Mouse (Mus musculus) lung, embryonic 14.5 days (tissue): Measurements from ENCODE around the gene Dcakd. TPM values are rescaled to one million over a fixed set of nuclear protein-coding genes. Genes with fewer than 3 reads are reported as not detected.

ENCODE experiments used
- ATAC-seq: fragments of 200-750 bp; cut with Nextera tagmentation; 2 replicates; pipeline ENCODE4 v1.8.0; 2017; ENCODE audit warnings: mild to moderate bottlenecking, moderate TSS enrichment, moderate library complexity; ENCODE audit not compliant: insufficient read depth
- DNase-seq: peaks from one replicate; pipeline ENCODE4 v3.0.0-alpha.2; 2015
- H3K27ac ChIP-seq: fragments of 300-500 bp; sonication (generic); 2 replicates; pipeline ENCODE4 v1.5.1; 2014; ENCODE audit warnings: low read depth, mild to moderate bottlenecking, moderate library complexity
- H3K27me3 ChIP-seq: fragments of 300-500 bp; sonication (generic); 2 replicates; pipeline ENCODE4 v1.6.1; 2014; ENCODE audit warnings: low read length, control low read depth; ENCODE audit not compliant: insufficient read depth
- H3K36me3 ChIP-seq: fragments of 300-500 bp; sonication (generic); 2 replicates; pipeline ENCODE4 v1.6.1; 2014; ENCODE audit warnings: control low read depth; ENCODE audit not compliant: insufficient read depth
- H3K4me1 ChIP-seq: fragments of 300-500 bp; sonication (generic); 2 replicates; pipeline ENCODE4 v1.6.1; 2014; ENCODE audit warnings: antibody characterized with exemption, control low read depth; ENCODE audit not compliant: insufficient read depth
- H3K4me2 ChIP-seq: fragments of 300-500 bp; sonication (generic); 2 replicates; pipeline ENCODE4 v1.6.1; 2014; ENCODE audit warnings: mild to moderate bottlenecking
- H3K4me3 ChIP-seq: fragments of 300-500 bp; sonication (generic); 2 replicates; pipeline ENCODE4 v1.5.1; 2014; ENCODE audit warnings: low read depth, low read length
- H3K9ac ChIP-seq: fragments of 300-500 bp; sonication (generic); 2 replicates; pipeline ENCODE4 v1.6.1; 2014
- H3K9me3 ChIP-seq: fragments of 300-500 bp; sonication (generic); 2 replicates; pipeline ENCODE4 v1.6.1; 2016; ENCODE audit warnings: low read depth, low read length, control low read depth
- CTCF ChIP-seq: IDR thresholded peaks from 2 replicates; pipeline ENCODE4 v1.5.1; 2016; ENCODE audit warnings: antibody characterized with exemption, low read depth
- WGBS: fragments of 180-500 bp; shearing (Covaris S2); extraction: QIAGEN DNeasy Blood & Tissue Kit; methylation state at CpG from one replicate; pipeline ENCODE4 v1.1.7; 2014; 5-methylcytosine and 5-hydroxymethylcytosine counted together
- microRNA-seq: library from miRNA; unstranded; fragments of <30 nt; microRNA quantifications from one replicate; pipeline ENCODE4, GENCODE M21; 2016; ENCODE audit warnings: borderline number of aligned reads
- polyA plus RNA-seq: library from polyadenylated mRNA; unstranded; fragments of >200 nt; fragmentation: Nextera tagmentation; extraction: Ambion mirVana; gene quantifications from 2 replicates; pipeline ENCODE4 v1.2.1, GENCODE M21; 2014

Gene Dcakd
- polyA plus RNA-seq, 1 experiment from 2014 or later, result 225 TPM

GRCm38 (mm10) chr11:102956962-102957614 lies 71.0 kb downstream of the Dcakd start:
- Histone ChIP-seq H3K4me1 (no peaks in the 10 kb centered on the region), H3K27ac (peak overlapping the region; percentile 39; the same call in 1 of the 2 replicates), H3K9me3 (no peaks in the 10 kb centered on the region), H3K9ac (no peak overlapping the region), H3K4me2 (no peak overlapping the region), H3K4me3 (no peak overlapping the region), H3K27me3 (0 out of 2 replicates have a peak, but pooled peaks cover 7% of the 10 kb centered on the region), H3K36me3 (no peaks in the 10 kb centered on the region)
- WGBS, result 14% methylated on average over 16 of the region's 16 CpGs
- DNase-seq (peak; percentile 88), ATAC-seq (peak; percentile 93)
- TF ChIP-seq CTCF, result no peak

DNA sequence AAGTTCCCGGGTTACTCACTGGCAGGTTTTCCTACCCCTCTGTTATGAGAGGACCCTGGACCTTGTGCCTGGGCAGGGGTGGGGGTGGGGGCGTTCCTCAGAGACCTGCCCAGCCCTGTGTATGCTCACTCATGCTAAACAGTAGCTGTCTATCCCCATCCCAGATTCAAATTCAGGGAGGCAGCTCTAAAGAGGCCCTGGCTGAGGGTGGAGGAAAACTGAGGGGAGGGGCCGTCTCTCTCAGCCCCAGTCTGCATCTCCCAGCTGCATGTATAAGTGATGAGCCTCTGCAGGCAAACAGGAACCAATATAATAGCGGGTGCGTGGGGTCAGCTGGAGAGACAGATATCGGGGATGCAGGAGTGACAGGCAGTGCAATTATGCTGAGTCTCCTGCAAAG lies 75.2 kb downstream of the Dcakd start:
- no peaks in the 10 kb centered on the region for H3K4me1 ChIP-seq
- no peak for TF ChIP-seq CTCF
- no peaks in the 10 kb centered on the region for H3K36me3 ChIP-seq
- DNase-seq (no peak), ATAC-seq (no peak)
- no peak overlapping the region for H3K9ac ChIP-seq
- H3K27me3 ChIP-seq, result peaks cover 45% of the 10 kb centered on the region
- H3K4me3 ChIP-seq, result no peak overlapping the region
- no peak overlapping the region for H3K27ac ChIP-seq
- no peak overlapping the region for H3K4me2 ChIP-seq
- no peaks in the 10 kb centered on the region for H3K9me3 ChIP-seq
- 30% methylated on average over 6 of the region's 6 CpGs for WGBS

DNA sequence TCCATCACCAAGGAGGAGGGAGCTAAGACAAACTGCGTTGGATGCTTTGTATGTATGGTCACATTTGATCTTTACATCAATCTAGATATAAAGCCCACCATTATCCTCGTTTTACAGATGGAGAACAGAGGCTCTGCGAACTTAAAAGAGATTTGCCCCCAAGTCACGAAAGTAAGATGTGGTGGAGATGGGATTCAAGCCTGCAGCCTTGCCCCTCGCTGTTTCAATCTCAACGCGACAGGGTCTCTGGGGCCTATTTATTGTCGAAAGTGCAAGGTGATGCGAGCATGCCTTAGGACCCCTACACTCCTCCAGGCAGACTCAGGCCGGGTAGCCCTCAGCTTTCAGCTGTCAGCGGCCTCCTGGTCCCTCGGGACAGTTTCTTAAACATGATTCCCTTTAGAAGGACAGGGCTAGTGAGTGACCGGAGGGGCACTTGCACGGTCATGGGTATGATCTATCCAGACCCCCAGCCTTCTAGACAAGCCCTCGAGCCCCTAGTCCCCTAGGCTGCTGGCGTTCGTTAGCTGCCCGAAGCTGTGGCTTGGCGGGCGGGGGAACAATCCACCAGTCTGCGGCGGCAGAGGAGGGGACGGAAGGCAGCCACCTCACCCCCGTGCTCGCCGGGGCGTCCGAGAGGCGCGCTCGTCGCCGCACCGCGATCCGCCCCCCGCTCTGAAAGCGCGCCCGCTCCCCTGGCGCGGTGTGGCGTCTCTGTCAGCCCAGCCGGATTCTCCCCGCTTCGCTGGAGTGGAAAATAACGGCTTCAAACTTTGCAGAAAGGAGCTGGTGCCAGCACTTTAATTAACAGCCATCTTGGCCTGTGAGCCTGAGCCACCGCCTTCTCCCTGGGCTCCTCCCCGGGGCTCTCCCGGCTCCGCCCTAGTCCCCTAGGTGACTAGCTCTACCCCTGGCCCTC lies 79.8 kb downstream of the Dcakd start:
- Histone ChIP-seq H3K36me3 (no peaks in the 10 kb centered on the region), H3K27ac (no peak overlapping the region), H3K27me3 (peaks cover 89% of the 10 kb centered on the region), H3K4me1 (peaks cover 6% of the 10 kb centered on the region), H3K9me3 (no peaks in the 10 kb centered on the region), H3K4me3 (peak overlapping the region; percentile 42), H3K9ac (peak overlapping the region; percentile 31), H3K4me2 (peak overlapping the region; percentile 66)
- 3% methylated on average over 51 of the region's 51 CpGs for WGBS
- ATAC-seq, result no peak
- DNase-seq, result peak; percentile 44
- TF ChIP-seq CTCF, result no peak

DNA sequence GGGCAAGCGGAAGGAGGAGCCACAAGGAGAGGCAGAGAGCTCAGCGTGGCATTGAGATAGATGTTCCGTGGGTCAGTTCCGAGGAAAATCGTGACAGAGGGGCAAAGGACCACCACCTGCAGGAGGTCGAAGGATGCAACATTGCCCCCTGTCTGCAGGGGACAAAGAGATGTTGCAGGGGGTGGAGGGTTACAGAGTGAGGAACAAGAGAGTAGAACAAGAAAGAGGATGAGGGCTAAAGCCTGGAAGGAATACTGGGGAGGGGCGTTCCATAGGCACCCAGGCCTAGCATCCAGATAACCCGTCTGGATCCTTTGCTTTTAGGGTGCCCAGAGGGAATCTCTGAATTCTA lies 81.2 kb downstream of the Dcakd start:
- TF ChIP-seq CTCF, result peak; percentile 43; the same call in 1 of the 2 replicates
- ATAC-seq (peak; percentile 18), DNase-seq (no peak)
- Histone ChIP-seq H3K27ac (no peak overlapping the region), H3K9ac (no peak overlapping the region), H3K27me3 (peaks cover 92% of the 10 kb centered on the region), H3K4me1 (peaks cover 6% of the 10 kb centered on the region), H3K4me3 (peak overlapping the region; percentile 38), H3K36me3 (no peaks in the 10 kb centered on the region), H3K4me2 (peak overlapping the region; percentile 68), H3K9me3 (no peaks in the 10 kb centered on the region)
- 11% methylated on average over 8 of the region's 8 CpGs for WGBS

DNA sequence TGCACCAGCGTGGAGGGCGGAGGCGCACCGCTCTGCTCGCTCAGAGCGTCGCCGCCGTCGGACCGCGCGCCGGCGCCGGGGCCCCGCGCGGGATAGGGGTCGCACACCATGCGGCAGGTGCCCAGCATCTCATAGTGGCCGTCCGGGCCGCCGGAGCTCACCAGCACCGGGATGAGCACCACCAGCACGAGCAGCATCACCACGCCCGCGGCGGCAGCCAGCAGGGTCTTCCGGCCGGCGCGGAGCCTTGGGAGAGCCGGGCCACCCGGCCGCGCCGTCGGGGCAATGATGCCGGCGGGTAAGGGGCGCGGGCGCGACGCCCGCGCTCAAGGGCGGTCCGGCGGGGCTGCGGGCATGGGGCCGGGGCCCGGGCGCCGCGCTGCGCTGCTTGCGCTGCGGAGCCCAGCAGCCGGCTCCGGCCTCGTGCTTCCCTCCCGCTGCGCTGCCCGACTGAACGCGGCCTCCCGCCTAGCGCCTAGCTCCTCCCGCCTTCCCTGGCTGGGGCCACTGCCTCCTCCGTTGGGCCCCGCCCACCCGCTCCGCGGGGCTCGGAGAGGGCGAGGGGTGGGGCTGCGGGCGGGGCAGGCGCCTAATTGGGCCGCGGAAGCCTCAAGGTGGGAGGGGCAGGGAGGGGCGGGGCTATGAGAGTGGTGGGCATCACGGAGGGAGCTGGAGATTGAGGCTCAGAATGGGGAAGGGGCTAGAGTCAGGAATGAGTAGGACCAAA lies 81.7 kb downstream of the Dcakd start, which contains the start of gene C1ql1:
C1ql1 (minus strand) TSS at position 424 of the 727 bp plus-strand sequence.
- no peaks in the 10 kb centered on the region for H3K36me3 ChIP-seq
- TF ChIP-seq CTCF, result no peak
- H3K27ac ChIP-seq, result no peak within 1 kb of the TSS
- ATAC-seq (peak; percentile 92), DNase-seq (peak; percentile 95)
- WGBS, result 2% methylated on average over 74 of the region's 87 CpGs
- peaks cover 87% of the 10 kb centered on the region for H3K27me3 ChIP-seq
- peak within 1 kb of the TSS; percentile 42 for H3K9ac ChIP-seq
- H3K4me2 ChIP-seq, result peak within 1 kb of the TSS; percentile 68
- H3K4me1 ChIP-seq, result peaks cover 6% of the 10 kb centered on the region
- peak within 1 kb of the TSS; percentile 38 for H3K4me3 ChIP-seq
- H3K9me3 ChIP-seq, result no peaks in the 10 kb centered on the region

DNA sequence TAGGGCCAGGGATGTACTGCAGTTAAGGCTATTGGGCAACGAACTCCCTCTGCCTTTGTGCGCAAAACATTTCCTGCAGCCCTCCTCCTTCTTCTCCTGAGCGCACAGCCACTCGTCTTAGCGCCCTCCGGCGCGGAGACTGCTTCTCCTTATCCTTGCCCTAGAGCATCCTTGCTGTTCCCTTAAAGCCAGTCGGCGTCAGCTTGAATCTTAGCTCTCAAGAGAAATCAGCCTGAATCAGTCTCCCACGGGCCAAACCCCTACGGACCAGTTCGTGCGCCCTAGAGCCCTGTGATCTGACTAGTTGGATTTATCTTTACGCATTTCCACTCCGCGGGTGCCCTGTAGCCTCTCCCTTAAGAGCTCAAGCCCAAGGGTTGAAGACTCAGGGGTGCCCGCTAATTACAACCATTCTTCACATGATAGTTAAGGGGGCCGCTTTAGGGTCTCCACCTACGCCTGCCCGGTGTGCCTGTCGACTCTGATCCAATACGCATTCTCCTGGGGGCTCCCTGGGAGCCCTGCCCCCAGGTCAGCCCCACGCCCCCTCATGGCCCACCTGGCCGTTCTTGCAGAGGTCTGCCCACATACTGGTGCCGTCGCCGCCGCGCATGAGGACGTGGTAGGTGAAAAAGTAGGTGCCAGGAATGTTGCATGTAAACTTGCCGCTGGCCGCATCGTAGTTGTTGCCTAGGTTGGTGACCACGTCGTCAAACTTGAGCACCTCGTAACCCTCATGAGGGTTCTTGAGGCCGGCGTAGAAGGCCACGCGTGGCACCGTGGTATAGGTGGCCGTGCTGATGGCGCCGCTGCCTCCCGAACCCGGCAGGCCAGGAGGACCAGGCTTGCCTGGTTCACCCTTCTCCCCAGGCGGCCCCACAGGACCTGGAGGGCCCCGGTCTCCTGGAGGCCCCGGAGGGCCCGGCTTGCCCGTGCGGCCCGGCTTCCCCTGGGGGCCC lies 82.5 kb downstream of the Dcakd start:
- Histone ChIP-seq H3K9ac (peak overlapping the region; percentile 42; the same call in 1 of the 2 replicates), H3K4me3 (peak overlapping the region; percentile 38), H3K27ac (no peak overlapping the region), H3K4me2 (peak overlapping the region; percentile 68), H3K9me3 (no peaks in the 10 kb centered on the region), H3K4me1 (peaks cover 6% of the 10 kb centered on the region), H3K27me3 (peaks cover 80% of the 10 kb centered on the region), H3K36me3 (no peaks in the 10 kb centered on the region)
- ATAC-seq (no peak), DNase-seq (peak; percentile 47)
- no peak for TF ChIP-seq CTCF
- 2% methylated on average over 53 of the region's 54 CpGs for WGBS

Small RNAs within 50 kb of the gene (microRNA-seq; reads per million reads assigned to microRNA genes)
- not detected for gene Mir6931

Other genes with a start within 250 kb of the Dcakd start
- gene Gjc1, start 208.6 kb downstream of the Dcakd start, polyA plus RNA-seq, result 78.1 and 80.7 TPM in 2 replicates
- 5.4 and 6.8 TPM in 2 replicates for gene Higd1b, start 192.5 kb downstream of the Dcakd start, polyA plus RNA-seq
- gene Eftud2, start 147.3 kb downstream of the Dcakd start, polyA plus RNA-seq, result 218 and 242 TPM in 2 replicates
- 1.8 and 1.9 TPM in 2 replicates for gene Ccdc103, start 147.1 kb downstream of the Dcakd start, polyA plus RNA-seq
- not detected in 2 replicates for gene Fam187a, start 143.2 kb downstream of the Dcakd start, polyA plus RNA-seq
- 0.20 and 0.41 TPM in 2 replicates for gene Gfap, start 127.4 kb downstream of the Dcakd start, polyA plus RNA-seq
- gene Kif18b, start 103.2 kb downstream of the Dcakd start, polyA plus RNA-seq, result 11.7 and 13.3 TPM in 2 replicates
- gene C1ql1, start 81.6 kb downstream of the Dcakd start, polyA plus RNA-seq, result 2.7 and 3.1 TPM in 2 replicates
- 64.4 and 72.4 TPM in 2 replicates for gene Nmt1, start 143 bp downstream of the Dcakd start, polyA plus RNA-seq
- 1.0 and 2.5 TPM in 2 replicates for gene Plcd3, start 73.3 kb upstream of the Dcakd start, polyA plus RNA-seq
- gene Acbd4, start 73.3 kb upstream of the Dcakd start, polyA plus RNA-seq, result 11.0 and 14.4 TPM in 2 replicates
- 5.3 and 5.8 TPM in 2 replicates for gene Hexim1, start 87.9 kb upstream of the Dcakd start, polyA plus RNA-seq
- 9.3 and 9.5 TPM in 2 replicates for gene Hexim2, start 104.1 kb upstream of the Dcakd start, polyA plus RNA-seq
- gene Fmnl1, start 142.8 kb upstream of the Dcakd start, polyA plus RNA-seq, result 2.5 and 2.8 TPM in 2 replicates
- gene 1700023F06Rik, start 180.2 kb upstream of the Dcakd start, polyA plus RNA-seq, result 0.89 and 1.2 TPM in 2 replicates
- not detected in 2 replicates for gene Spata32, start 190.1 kb upstream of the Dcakd start, polyA plus RNA-seq
- 3.1 and 3.9 TPM in 2 replicates for gene Map3k14, start 239.1 kb upstream of the Dcakd start, polyA plus RNA-seq